Mouse (Mus musculus): ENCODE data around the gene Nprl2.

GRCm38 (mm10) chr9:107544729-107545128 lies 2.7 kb downstream of the Nprl2 start:
- TF ChIP-seq GATA1 (IDR thresholded peaks at IDR 0.05; ENCODE audit: borderline replicate concordance, low read length), result no peak
- TF ChIP-seq FLI1 (IDR thresholded peaks at IDR 0.05; ENCODE audit: low read length), result no peak

Measured in megakaryocyte, embryonic 14.5 days (primary cell).